Comparison of ENCODE assay signal across 8 mouse cellular contexts in the genomic region with DNA sequence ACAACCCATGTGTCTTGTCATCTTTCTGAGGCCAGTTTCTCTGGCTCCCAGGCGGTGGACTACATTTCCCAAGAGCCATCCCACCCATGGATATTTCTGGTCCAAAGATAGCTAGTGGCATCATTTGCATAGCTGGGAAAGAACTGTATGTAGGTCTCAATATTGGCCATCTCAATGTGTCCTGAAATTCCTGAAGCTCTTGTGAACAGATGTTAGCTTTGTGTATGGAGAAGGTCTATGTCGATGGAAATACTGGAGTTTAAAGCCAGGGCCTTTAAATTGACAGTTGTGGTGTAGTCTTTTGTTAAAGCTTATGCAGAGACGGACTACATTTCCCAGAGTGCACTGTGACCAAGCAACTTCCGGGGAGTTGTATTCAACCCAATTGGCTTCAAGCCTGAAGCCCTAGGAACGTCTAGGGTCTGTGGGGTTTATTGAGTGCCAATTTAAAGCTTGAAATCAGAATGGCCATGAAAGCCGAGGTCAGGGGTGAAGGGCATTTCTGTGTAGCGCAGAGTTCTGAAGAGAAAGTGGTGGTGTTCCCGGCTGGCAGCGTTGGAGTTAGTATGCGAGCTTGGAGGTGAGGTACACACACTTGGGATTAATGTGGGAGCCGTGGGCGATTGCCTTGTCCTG. TPM values are rescaled to one million over a fixed set of nuclear protein-coding genes. Genes with fewer than 3 reads are reported as not detected.
DNase-seq lines count a peak whose midpoint lies in the region; ATAC-seq lines count a peak whose summit lies in the region.

No protein-coding gene starts in this region.

- DNase-seq in ES-CJ7 (ENCODE audit: low read depth, low spot score), result peak; percentile 78
- DNase-seq in heart, postnatal 10 days, result peak; percentile 91 to 92
- DNase-seq in kidney, postnatal 4 days, result peak; percentile 77 to 80
- peak; percentile 76 for DNase-seq in neural tube, embryonic 11.5 days (ENCODE audit: low spot score)

- no peaks in the 10 kb centered on the region for H3K27me3 ChIP-seq in forebrain, embryonic 13.5 days
- H3K27me3 ChIP-seq in liver, embryonic 15.5 days, result no peaks in the 10 kb centered on the region
- no peaks in the 10 kb centered on the region for H3K27me3 ChIP-seq in neural tube, embryonic 11.5 days (ENCODE audit: control insufficient read depth, insufficient read depth, low read length)
- H3K27me3 ChIP-seq in stomach, embryonic 16.5 days (ENCODE audit: control insufficient read depth, insufficient read depth, low read length), result no peaks in the 10 kb centered on the region

- H3K9ac ChIP-seq in forebrain, embryonic 13.5 days, result peak overlapping the region; percentile 74
- H3K9ac ChIP-seq in liver, embryonic 15.5 days, result peak overlapping the region; percentile 63
- peak overlapping the region; percentile 48 for H3K9ac ChIP-seq in neural tube, embryonic 11.5 days (ENCODE audit: low read length)
- H3K9ac ChIP-seq in stomach, embryonic 16.5 days (ENCODE audit: low read length), result peak overlapping the region; percentile 78

- H3K4me3 ChIP-seq in forebrain, embryonic 13.5 days, result peak overlapping the region; percentile 66
- H3K4me3 ChIP-seq in liver, embryonic 15.5 days (replicated peaks), result peak overlapping the region; percentile 72
- peak overlapping the region; percentile 45 for H3K4me3 ChIP-seq in neural tube, embryonic 11.5 days (ENCODE audit: low read depth, low read length)
- peak overlapping the region; percentile 70 for H3K4me3 ChIP-seq in stomach, embryonic 16.5 days (replicated peaks; ENCODE audit: low read length)

- H3K27ac ChIP-seq in forebrain, embryonic 13.5 days, result 0 out of 2 replicates have a peak overlapping the region, but pooled peaks have one; percentile 40
- H3K27ac ChIP-seq in liver, embryonic 15.5 days (replicated peaks), result peak overlapping the region; percentile 78
- H3K27ac ChIP-seq in neural tube, embryonic 11.5 days (ENCODE audit: low read depth, low read length), result no peak overlapping the region
- H3K27ac ChIP-seq in stomach, embryonic 16.5 days (ENCODE audit: low read length), result peak overlapping the region; percentile 51; the same call in 1 of the 2 replicates

- peaks cover 41% of the 10 kb centered on the region for H3K4me1 ChIP-seq in forebrain, embryonic 13.5 days
- peaks cover 48% of the 10 kb centered on the region for H3K4me1 ChIP-seq in liver, embryonic 15.5 days (replicated peaks)
- H3K4me1 ChIP-seq in neural tube, embryonic 11.5 days (ENCODE audit: control insufficient read depth, insufficient read depth, low read length), result peaks cover 16% of the 10 kb centered on the region
- H3K4me1 ChIP-seq in stomach, embryonic 16.5 days (ENCODE audit: control insufficient read depth, insufficient read depth, low read length), result peaks cover 22% of the 10 kb centered on the region

- 5% methylated on average over 12 of the region's 12 CpGs for WGBS in forebrain, embryonic 13.5 days
- WGBS in liver, embryonic 15.5 days (ENCODE audit: insufficient replicate concordance), result 2% methylated on average over 12 of the region's 12 CpGs
- 4% methylated on average over 12 of the region's 12 CpGs for WGBS in neural tube, embryonic 11.5 days
- WGBS in stomach, embryonic 16.5 days, result 2% methylated on average over 12 of the region's 12 CpGs

- intact Hi-C loops in heart, postnatal 10 days (cut with DNase I), result loop anchor here (1.0 to 5.0 kb wide), 3 partner anchors 36 to 88 kb away; a partner anchor contains a TSS

- peak; percentile 57; the same call in 1 of the 2 replicates for ATAC-seq in cerebellum, adult (ENCODE audit: insufficient number of reproducible peaks, low FRiP score, low TSS enrichment)
- ATAC-seq in forebrain, embryonic 13.5 days, result peak; percentile 82
- peak; percentile 49 for ATAC-seq in liver, embryonic 15.5 days (ENCODE audit: insufficient read depth)
- ATAC-seq in neural tube, embryonic 11.5 days (ENCODE audit: insufficient read depth, low FRiP score, low TSS enrichment), result peak; percentile 56
- ATAC-seq in stomach, embryonic 16.5 days (ENCODE audit: insufficient read depth, low FRiP score), result peak; percentile 49

- no peaks in the 10 kb centered on the region for H3K9me3 ChIP-seq in forebrain, embryonic 13.5 days (replicated peaks)
- H3K9me3 ChIP-seq in liver, embryonic 15.5 days (replicated peaks), result no peaks in the 10 kb centered on the region
- H3K9me3 ChIP-seq in neural tube, embryonic 11.5 days (ENCODE audit: control insufficient read depth, low read length), result no peaks in the 10 kb centered on the region
- no peaks in the 10 kb centered on the region for H3K9me3 ChIP-seq in stomach, embryonic 16.5 days (replicated peaks; ENCODE audit: control insufficient read depth, low read length)

- H3K36me3 ChIP-seq in forebrain, embryonic 13.5 days (ENCODE audit: poor library complexity, severe bottlenecking), result peaks cover 28% of the 10 kb centered on the region
- peaks cover 27% of the 10 kb centered on the region for H3K36me3 ChIP-seq in liver, embryonic 15.5 days (replicated peaks)
- H3K36me3 ChIP-seq in neural tube, embryonic 11.5 days (ENCODE audit: control insufficient read depth, insufficient read depth, low read length), result peaks cover 7% of the 10 kb centered on the region; the same call in 1 of the 2 replicates
- no peaks in the 10 kb centered on the region; the same call in 1 of the 2 replicates for H3K36me3 ChIP-seq in stomach, embryonic 16.5 days (ENCODE audit: control insufficient read depth, insufficient read depth, low read length)

- H3K4me2 ChIP-seq in forebrain, embryonic 13.5 days, result peak overlapping the region; percentile 85
- peak overlapping the region; percentile 72 for H3K4me2 ChIP-seq in liver, embryonic 15.5 days
- H3K4me2 ChIP-seq in neural tube, embryonic 11.5 days (ENCODE audit: low read depth), result peak overlapping the region; percentile 74
- peak overlapping the region; percentile 77 for H3K4me2 ChIP-seq in stomach, embryonic 16.5 days (ENCODE audit: low read depth, low read length)

RNA-seq across cellular contexts. Expression of a gene that starts 2.8 kb away (rescaled TPM):
- polyA plus RNA-seq in forebrain, embryonic 13.5 days (2015; fragmentation: Nextera tagmentation; extraction: Ambion mirVana), result 22.1 and 24.8 TPM in 2 replicates
- 10 to 100 TPM; 12.0 to 14.1 TPM for total RNA-seq in heart, postnatal 10 days (2021)
- polyA plus RNA-seq in liver, embryonic 15.5 days (2015; fragmentation: Nextera tagmentation; extraction: Ambion mirVana), result 2.9 and 4.1 TPM in 2 replicates
- polyA plus RNA-seq in neural tube, embryonic 11.5 days (2014; fragmentation: Nextera tagmentation; extraction: Ambion mirVana), result 22.8 and 26.0 TPM in 2 replicates
- polyA plus RNA-seq in stomach, embryonic 16.5 days (2015; fragmentation: Nextera tagmentation; extraction: Ambion mirVana), result 13.0 and 13.4 TPM in 2 replicates

RNA-seq across cellular contexts. Expression of a gene that starts 34.7 kb away (rescaled TPM):
- polyA plus RNA-seq in forebrain, embryonic 13.5 days (2015; fragmentation: Nextera tagmentation; extraction: Ambion mirVana), result 11.7 and 13.7 TPM in 2 replicates
- under 1 TPM; 0.37 to 0.48 TPM for total RNA-seq in heart, postnatal 10 days (2021)
- polyA plus RNA-seq in liver, embryonic 15.5 days (2015; fragmentation: Nextera tagmentation; extraction: Ambion mirVana), result 0.36 and 0.83 TPM in 2 replicates
- polyA plus RNA-seq in neural tube, embryonic 11.5 days (2014; fragmentation: Nextera tagmentation; extraction: Ambion mirVana), result 12.3 and 12.4 TPM in 2 replicates
- polyA plus RNA-seq in stomach, embryonic 16.5 days (2015; fragmentation: Nextera tagmentation; extraction: Ambion mirVana), result 4.7 and 4.9 TPM in 2 replicates

RNA-seq across cellular contexts. Expression of a gene that starts 34.9 kb away (rescaled TPM):
- polyA plus RNA-seq in forebrain, embryonic 13.5 days (2015; fragmentation: Nextera tagmentation; extraction: Ambion mirVana), result 14.2 and 14.8 TPM in 2 replicates
- total RNA-seq in heart, postnatal 10 days (2021), result 1 to 10 TPM; 7.3 to 7.9 TPM
- polyA plus RNA-seq in liver, embryonic 15.5 days (2015; fragmentation: Nextera tagmentation; extraction: Ambion mirVana), result 0.54 and 0.67 TPM in 2 replicates
- 9.1 and 9.8 TPM in 2 replicates for polyA plus RNA-seq in neural tube, embryonic 11.5 days (2014; fragmentation: Nextera tagmentation; extraction: Ambion mirVana)
- polyA plus RNA-seq in stomach, embryonic 16.5 days (2015; fragmentation: Nextera tagmentation; extraction: Ambion mirVana), result 5.1 and 5.4 TPM in 2 replicates

RNA-seq across cellular contexts. Expression of a gene that starts 41.0 kb away (rescaled TPM):
- 13.8 and 14.3 TPM in 2 replicates for polyA plus RNA-seq in forebrain, embryonic 13.5 days (2015; fragmentation: Nextera tagmentation; extraction: Ambion mirVana)
- total RNA-seq in heart, postnatal 10 days (2021), result 1 to 10 TPM; 3.1 to 3.8 TPM
- 0.91 and 0.97 TPM in 2 replicates for polyA plus RNA-seq in liver, embryonic 15.5 days (2015; fragmentation: Nextera tagmentation; extraction: Ambion mirVana)
- polyA plus RNA-seq in neural tube, embryonic 11.5 days (2014; fragmentation: Nextera tagmentation; extraction: Ambion mirVana), result 10.7 and 12.2 TPM in 2 replicates
- 6.1 and 7.1 TPM in 2 replicates for polyA plus RNA-seq in stomach, embryonic 16.5 days (2015; fragmentation: Nextera tagmentation; extraction: Ambion mirVana)

RNA-seq across cellular contexts. Expression of a gene that starts 50.4 kb away (rescaled TPM):
- 16.4 and 17.9 TPM in 2 replicates for polyA plus RNA-seq in forebrain, embryonic 13.5 days (2015; fragmentation: Nextera tagmentation; extraction: Ambion mirVana)
- 10 to 100 TPM; 12.0 to 14.6 TPM for total RNA-seq in heart, postnatal 10 days (2021)
- 3.2 TPM in 2 replicates for polyA plus RNA-seq in liver, embryonic 15.5 days (2015; fragmentation: Nextera tagmentation; extraction: Ambion mirVana)
- polyA plus RNA-seq in neural tube, embryonic 11.5 days (2014; fragmentation: Nextera tagmentation; extraction: Ambion mirVana), result 15.3 and 19.4 TPM in 2 replicates
- 11.8 and 12.4 TPM in 2 replicates for polyA plus RNA-seq in stomach, embryonic 16.5 days (2015; fragmentation: Nextera tagmentation; extraction: Ambion mirVana)
